Mouse (Mus musculus): ENCODE results near the gene Unkl. TPM values are rescaled to one million over a fixed set of nuclear protein-coding genes. Genes with fewer than 3 reads are reported as not detected.

The Unkl gene
- polyA plus RNA-seq (2012; rRNA removed), result 11.2 and 11.7 TPM in 2 replicates

DNA sequence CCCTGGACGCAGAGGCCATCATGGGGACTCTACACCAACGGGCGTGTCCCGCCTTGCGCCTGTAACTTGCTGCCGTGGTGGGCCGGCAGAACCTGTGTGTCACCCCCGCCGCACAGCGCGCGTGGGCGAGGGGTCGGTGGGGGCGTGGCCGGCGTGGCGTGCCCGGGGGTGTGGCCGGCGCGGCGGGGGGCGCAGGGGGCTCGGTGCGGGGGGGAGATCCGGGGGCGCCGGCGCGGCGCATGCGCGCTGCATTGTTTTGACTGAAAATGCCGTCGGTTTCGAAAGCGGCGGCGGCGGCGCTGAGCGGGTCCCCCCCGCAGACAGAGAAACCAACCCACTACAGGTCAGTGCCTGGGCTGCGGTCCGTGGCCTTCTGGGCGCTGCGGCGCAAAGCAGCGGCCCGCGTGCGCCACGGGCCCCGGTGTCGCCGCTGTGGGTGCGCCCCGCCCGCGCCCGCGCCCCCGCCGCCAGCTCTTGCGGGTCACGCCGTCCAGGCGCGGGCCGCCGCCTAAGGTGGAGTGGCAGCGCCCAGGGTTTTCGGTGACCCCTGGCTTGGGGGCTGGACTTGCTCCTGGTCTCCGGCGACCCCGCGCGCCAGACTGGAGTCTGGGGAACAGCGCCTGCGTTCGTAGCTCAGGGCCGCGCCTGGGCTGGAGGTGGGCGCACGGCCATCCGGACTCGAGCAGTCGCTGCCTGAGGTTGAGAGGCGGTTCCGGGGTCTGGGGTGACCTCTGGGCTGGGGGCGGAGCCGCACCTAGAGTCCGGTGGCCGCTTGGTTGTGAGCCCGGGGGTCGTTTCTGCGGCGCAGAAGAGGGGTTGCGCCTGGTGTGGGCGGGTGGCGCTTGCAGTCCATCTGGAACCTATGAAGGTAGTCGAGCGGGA lies at the start of gene Unkl:
Gene Unkl (plus strand): TSS at position 248 of the 882 bp plus-strand sequence.
- Histone ChIP-seq H3K36me3 (ENCODE audit: control insufficient read depth, insufficient read depth, low read length) (no peaks in the 10 kb centered on the region), H3K27ac (ENCODE audit: control insufficient read depth, insufficient read depth, low read depth, low read length) (peak within 1 kb of the TSS; percentile 60), H3K4me1 (ENCODE audit: control insufficient read depth, insufficient read depth, low read length) (peaks cover 15% of the 10 kb centered on the region), H3K4me3 (ENCODE audit: control insufficient read depth, low read depth, low read length) (peak within 1 kb of the TSS; percentile 88), H3K27me3 (ENCODE audit: control insufficient read depth, insufficient read depth, low read length) (no peaks in the 10 kb centered on the region)
- TF ChIP-seq POLR2A (IDR thresholded peaks at IDR 0.05; ENCODE audit: control insufficient read depth, low read depth, low read length) (peak; percentile 51; the same call in 1 of the 2 replicates), CTCF (IDR thresholded peaks at IDR 0.05; ENCODE audit: control insufficient read depth, insufficient read depth, insufficient replicate concordance, low read depth, low read length) (no peak)

DNA sequence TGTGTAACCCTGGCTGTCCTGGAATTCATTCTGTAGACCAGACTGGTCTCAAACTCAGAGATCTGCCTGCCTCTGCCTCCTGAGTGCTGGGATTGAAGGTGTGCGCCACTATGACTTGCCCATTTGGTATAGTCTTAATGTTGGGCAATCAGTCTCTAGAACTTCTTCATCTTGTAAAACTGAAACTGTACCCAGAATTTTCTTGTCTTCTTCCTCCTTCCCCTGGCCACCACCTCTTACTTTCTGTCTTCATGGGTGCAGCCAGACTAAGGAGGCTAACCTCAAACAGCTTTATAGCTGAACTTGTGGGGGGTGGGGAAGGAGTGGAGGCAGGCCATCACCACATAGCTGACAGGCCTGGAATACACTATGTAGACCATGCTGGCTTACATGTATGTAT lies 49.4 kb upstream of the Unkl start:
- Histone ChIP-seq H3K36me3 (ENCODE audit: control insufficient read depth, insufficient read depth, low read length) (no peaks in the 10 kb centered on the region), H3K27me3 (ENCODE audit: control insufficient read depth, insufficient read depth, low read length) (no peaks in the 10 kb centered on the region), H3K4me1 (ENCODE audit: control insufficient read depth, insufficient read depth, low read length) (no peaks in the 10 kb centered on the region), H3K27ac (ENCODE audit: control insufficient read depth, insufficient read depth, low read depth, low read length) (no peak overlapping the region), H3K4me3 (ENCODE audit: control insufficient read depth, low read depth, low read length) (no peak overlapping the region)
- TF ChIP-seq POLR2A (IDR thresholded peaks at IDR 0.05; ENCODE audit: control insufficient read depth, low read depth, low read length) (no peak), CTCF (IDR thresholded peaks at IDR 0.05; ENCODE audit: control insufficient read depth, insufficient read depth, insufficient replicate concordance, low read depth, low read length) (no peak)

DNA sequence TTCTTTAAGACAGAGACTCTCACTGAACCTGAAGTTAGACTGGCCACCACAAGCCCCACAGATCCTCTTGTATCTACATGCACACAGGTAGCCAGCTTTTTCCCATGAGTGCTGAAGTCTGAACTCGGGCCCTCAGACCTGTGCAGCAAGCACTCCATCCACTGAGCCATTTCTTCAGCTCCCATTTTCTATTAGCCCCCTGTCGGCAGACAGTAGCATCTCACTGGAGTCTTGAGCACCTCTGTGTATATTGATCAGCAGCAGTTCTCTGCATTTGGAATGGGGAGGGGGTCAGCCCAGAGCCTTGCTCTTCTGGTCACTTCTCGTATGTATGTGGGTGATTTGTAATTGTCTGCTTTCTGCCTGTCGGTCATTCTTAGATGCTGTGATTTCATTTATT lies 48.2 kb upstream of the Unkl start:
- H3K27ac ChIP-seq (ENCODE audit: control insufficient read depth, insufficient read depth, low read depth, low read length), result no peak overlapping the region
- H3K4me3 ChIP-seq (ENCODE audit: control insufficient read depth, low read depth, low read length), result no peak overlapping the region
- H3K4me1 ChIP-seq (ENCODE audit: control insufficient read depth, insufficient read depth, low read length), result no peaks in the 10 kb centered on the region
- TF ChIP-seq POLR2A (IDR thresholded peaks at IDR 0.05; ENCODE audit: control insufficient read depth, low read depth, low read length), result no peak
- no peak for TF ChIP-seq CTCF (IDR thresholded peaks at IDR 0.05; ENCODE audit: control insufficient read depth, insufficient read depth, insufficient replicate concordance, low read depth, low read length)
- H3K36me3 ChIP-seq (ENCODE audit: control insufficient read depth, insufficient read depth, low read length), result no peaks in the 10 kb centered on the region
- H3K27me3 ChIP-seq (ENCODE audit: control insufficient read depth, insufficient read depth, low read length), result no peaks in the 10 kb centered on the region

DNA sequence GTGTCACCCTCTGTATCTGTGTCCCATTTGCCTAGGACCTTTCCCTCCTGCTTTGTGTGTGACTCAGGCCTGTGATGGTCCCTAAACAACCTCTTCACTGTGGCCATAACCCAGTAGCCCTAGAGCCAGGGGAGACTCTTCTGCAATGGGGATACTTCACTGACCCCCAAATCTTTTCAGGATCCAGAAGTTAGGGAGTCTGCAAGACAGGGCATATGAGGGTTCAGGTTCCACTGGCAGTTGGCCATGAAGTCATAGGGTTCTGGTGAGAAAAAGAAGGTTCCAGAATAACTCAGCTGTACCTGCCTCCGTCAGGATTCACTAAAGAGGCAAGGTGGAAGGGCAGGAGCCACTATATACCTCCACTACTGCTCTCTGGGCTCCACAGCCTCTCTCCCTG lies 26.0 kb upstream of the Unkl start, which contains the start of gene Ccdc154:
Gene Ccdc154 (plus strand): TSS at position 301 of the 400 bp plus-strand sequence.
- Histone ChIP-seq H3K4me3 (ENCODE audit: control insufficient read depth, low read depth, low read length) (peak within 1 kb of the TSS; percentile 88), H3K27ac (ENCODE audit: control insufficient read depth, insufficient read depth, low read depth, low read length) (peak within 1 kb of the TSS; percentile 86), H3K36me3 (ENCODE audit: control insufficient read depth, insufficient read depth, low read length) (peaks cover 3% of the 10 kb centered on the region), H3K4me1 (ENCODE audit: control insufficient read depth, insufficient read depth, low read length) (peaks cover 17% of the 10 kb centered on the region), H3K27me3 (ENCODE audit: control insufficient read depth, insufficient read depth, low read length) (no peaks in the 10 kb centered on the region)
- no peak for TF ChIP-seq CTCF (IDR thresholded peaks at IDR 0.05; ENCODE audit: control insufficient read depth, insufficient read depth, insufficient replicate concordance, low read depth, low read length)

DNA sequence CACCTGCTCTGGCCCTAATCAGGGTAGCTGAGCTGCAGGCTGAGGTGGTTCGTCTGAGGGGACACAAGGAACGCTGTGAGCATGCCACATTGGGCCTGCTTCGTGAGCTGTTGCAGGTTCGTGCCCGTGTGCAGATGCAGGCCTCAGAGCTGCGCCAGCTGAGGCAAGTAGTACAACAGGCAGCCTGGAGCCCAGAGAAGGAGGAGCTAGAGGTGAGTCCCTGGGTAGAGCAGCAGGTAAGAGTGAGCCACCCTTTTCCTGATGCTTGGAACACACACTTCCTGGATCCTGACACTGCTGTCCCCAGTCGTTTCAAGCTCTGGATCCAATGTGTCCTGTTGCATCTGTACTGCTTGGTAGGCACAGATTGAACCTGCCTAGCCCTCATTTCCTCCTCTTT lies 24.8 kb upstream of the Unkl start:
- no peaks in the 10 kb centered on the region for H3K27me3 ChIP-seq (ENCODE audit: control insufficient read depth, insufficient read depth, low read length)
- peaks cover 1% of the 10 kb centered on the region for H3K36me3 ChIP-seq (ENCODE audit: control insufficient read depth, insufficient read depth, low read length)
- no peak overlapping the region for H3K27ac ChIP-seq (ENCODE audit: control insufficient read depth, insufficient read depth, low read depth, low read length)
- TF ChIP-seq POLR2A (IDR thresholded peaks at IDR 0.05; ENCODE audit: control insufficient read depth, low read depth, low read length) (no peak), CTCF (IDR thresholded peaks at IDR 0.05; ENCODE audit: control insufficient read depth, insufficient read depth, insufficient replicate concordance, low read depth, low read length) (no peak)
- peak overlapping the region; percentile 88 for H3K4me3 ChIP-seq (ENCODE audit: control insufficient read depth, low read depth, low read length)
- H3K4me1 ChIP-seq (ENCODE audit: control insufficient read depth, insufficient read depth, low read length), result peaks cover 17% of the 10 kb centered on the region

DNA sequence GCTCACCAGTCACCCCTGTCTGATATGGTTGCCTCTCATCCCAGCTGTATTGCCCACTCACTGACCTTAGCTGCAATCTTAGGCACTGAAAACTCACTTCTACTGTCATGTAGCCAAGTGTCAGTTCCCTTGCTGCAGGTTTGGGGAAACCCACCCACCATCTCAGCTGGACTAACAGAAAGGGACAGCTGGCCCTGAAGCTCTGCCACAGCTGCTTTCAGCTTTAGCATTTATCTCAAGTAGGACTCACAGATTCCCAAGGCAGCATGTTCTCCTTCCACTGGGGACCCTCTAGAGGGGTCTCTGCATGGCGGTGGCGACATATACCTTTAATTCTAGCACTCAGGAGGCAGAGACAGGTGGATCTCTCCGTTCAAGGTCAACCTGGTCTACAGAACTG lies 23.4 kb upstream of the Unkl start:
- TF ChIP-seq CTCF (IDR thresholded peaks at IDR 0.05; ENCODE audit: control insufficient read depth, insufficient read depth, insufficient replicate concordance, low read depth, low read length) (no peak), POLR2A (IDR thresholded peaks at IDR 0.05; ENCODE audit: control insufficient read depth, low read depth, low read length) (no peak)
- Histone ChIP-seq H3K36me3 (ENCODE audit: control insufficient read depth, insufficient read depth, low read length) (no peaks in the 10 kb centered on the region; the same call in none of the 2 replicates), H3K4me3 (ENCODE audit: control insufficient read depth, low read depth, low read length) (no peak overlapping the region), H3K27me3 (ENCODE audit: control insufficient read depth, insufficient read depth, low read length) (no peaks in the 10 kb centered on the region), H3K4me1 (ENCODE audit: control insufficient read depth, insufficient read depth, low read length) (peaks cover 17% of the 10 kb centered on the region), H3K27ac (ENCODE audit: control insufficient read depth, insufficient read depth, low read depth, low read length) (no peak overlapping the region)

DNA sequence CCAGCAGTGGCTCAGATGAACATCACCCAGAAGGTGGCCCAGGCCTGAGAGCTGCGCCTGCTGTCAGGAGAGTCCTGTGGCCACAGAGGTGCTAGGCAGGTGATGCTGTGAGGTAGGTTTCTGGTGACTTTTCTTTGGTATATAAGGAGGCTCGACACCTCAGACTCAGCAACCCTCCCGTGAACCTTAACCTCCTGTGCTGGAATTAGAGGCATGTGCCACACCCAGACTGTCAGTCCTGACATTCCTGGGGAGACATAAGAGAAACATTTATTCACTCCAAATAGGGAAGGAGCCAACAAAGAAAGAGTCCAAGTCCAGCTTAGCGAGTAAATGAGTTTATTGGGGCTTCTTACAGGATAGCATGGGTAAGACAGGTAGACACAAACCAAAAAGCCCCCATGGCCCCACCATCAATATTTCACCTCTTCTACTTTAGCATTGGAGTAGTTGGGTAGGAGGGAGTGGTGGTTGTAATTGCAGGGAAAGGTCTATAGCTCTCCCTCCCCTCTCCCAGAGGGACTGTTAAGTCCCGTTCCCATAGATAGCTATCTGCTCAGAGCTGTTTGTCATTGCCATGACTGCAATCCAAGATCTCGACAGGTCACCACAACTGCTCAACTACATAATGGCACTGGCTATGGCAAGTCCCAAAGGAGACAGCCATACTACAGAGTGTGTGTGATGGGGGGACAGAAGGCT lies 22.1 kb upstream of the Unkl start:
- Histone ChIP-seq H3K4me3 (ENCODE audit: control insufficient read depth, low read depth, low read length) (no peak overlapping the region), H3K36me3 (ENCODE audit: control insufficient read depth, insufficient read depth, low read length) (no peaks in the 10 kb centered on the region; the same call in none of the 2 replicates), H3K4me1 (ENCODE audit: control insufficient read depth, insufficient read depth, low read length) (peaks cover 15% of the 10 kb centered on the region), H3K27ac (ENCODE audit: control insufficient read depth, insufficient read depth, low read depth, low read length) (no peak overlapping the region), H3K27me3 (ENCODE audit: control insufficient read depth, insufficient read depth, low read length) (no peaks in the 10 kb centered on the region)
- TF ChIP-seq CTCF (IDR thresholded peaks at IDR 0.05; ENCODE audit: control insufficient read depth, insufficient read depth, insufficient replicate concordance, low read depth, low read length) (no peak), POLR2A (IDR thresholded peaks at IDR 0.05; ENCODE audit: control insufficient read depth, low read depth, low read length) (no peak)
